ENCODE assay signal across 8 mouse cellular contexts in the genomic region with DNA sequence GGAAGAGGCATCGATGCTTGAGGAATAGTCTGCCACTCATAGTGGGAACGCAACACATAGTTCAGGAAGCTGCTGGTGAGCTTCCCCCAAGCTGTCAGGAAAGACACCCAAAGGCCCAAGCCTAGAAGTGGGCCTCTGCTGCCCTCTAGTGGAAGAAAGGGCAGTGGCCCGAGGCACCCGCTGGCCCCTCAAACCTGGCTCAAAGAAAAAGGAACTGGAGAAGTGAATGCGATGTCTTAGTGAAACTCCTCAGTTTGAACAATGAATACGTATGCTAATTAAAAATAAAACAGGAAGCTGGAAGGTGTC. TPM values are rescaled to one million over a fixed set of nuclear protein-coding genes. Genes with fewer than 3 reads are reported as not detected.
DNase-seq lines count a peak whose midpoint lies in the region; ATAC-seq lines count a peak whose summit lies in the region.

No protein-coding gene starts in this region.

- DNase-seq in 3T3-L1 (ENCODE audit: low read depth, low spot score) = peak; percentile 89
- peak; percentile 86 for DNase-seq in adrenal gland, postnatal 25 days
- peak; percentile 90 for DNase-seq in embryonic facial prominence, embryonic 11.5 days (ENCODE audit: low spot score)
- DNase-seq in heart, adult 18-20 months = peak; percentile 90 to 94
- peak; percentile 89 for DNase-seq in kidney, adult 9 months
- DNase-seq in liver, embryonic 11.5 days (ENCODE audit: low spot score) = peak; percentile 78
- DNase-seq in naive thymus-derived CD4-positive, alpha-beta T cell, adult 2 months (ENCODE audit: low read depth) = peak; percentile 89
- DNase-seq in splenic B cell, adult 2 months (ENCODE audit: low read depth, low spot score) = peak; percentile 90

- no peak overlapping the region for H3K4me3 ChIP-seq in embryonic facial prominence, embryonic 11.5 days (ENCODE audit: low read depth, low read length)
- no peak overlapping the region for H3K4me3 ChIP-seq in liver, embryonic 11.5 days (ENCODE audit: low read depth, low read length)

- no peaks in the 10 kb centered on the region for H3K27me3 ChIP-seq in embryonic facial prominence, embryonic 11.5 days (ENCODE audit: control insufficient read depth, insufficient read depth, low read length)
- H3K27me3 ChIP-seq in liver, embryonic 11.5 days (replicated peaks; ENCODE audit: control insufficient read depth, insufficient read depth, low read length) = peaks cover 12% of the 10 kb centered on the region
- no peaks in the 10 kb centered on the region for H3K27me3 ChIP-seq in splenic B cell, adult 2 months (ENCODE audit: control insufficient read depth, insufficient read depth, low read length, poor library complexity, severe bottlenecking)

- H3K27ac ChIP-seq in embryonic facial prominence, embryonic 11.5 days (replicated peaks; ENCODE audit: low read depth, low read length) = no peak overlapping the region
- H3K27ac ChIP-seq in liver, embryonic 11.5 days (ENCODE audit: low read depth, low read length) = no peak overlapping the region

- no peak overlapping the region for H3K4me2 ChIP-seq in embryonic facial prominence, embryonic 11.5 days (ENCODE audit: low read depth, low read length)
- no peak overlapping the region; the same call in 1 of the 2 replicates for H3K4me2 ChIP-seq in liver, embryonic 11.5 days

- no peak overlapping the region for H3K9ac ChIP-seq in embryonic facial prominence, embryonic 11.5 days (replicated peaks; ENCODE audit: low read length)
- H3K9ac ChIP-seq in liver, embryonic 11.5 days (ENCODE audit: low read depth, low read length) = no peak overlapping the region

- no peak for ATAC-seq in embryonic facial prominence, embryonic 11.5 days (replicated peaks; ENCODE audit: insufficient number of reproducible peaks, low FRiP score, low TSS enrichment, low read depth)
- no peak for ATAC-seq in liver, embryonic 11.5 days (replicated peaks; ENCODE audit: low FRiP score)

- no peaks in the 10 kb centered on the region for H3K36me3 ChIP-seq in embryonic facial prominence, embryonic 11.5 days (replicated peaks; ENCODE audit: control insufficient read depth, insufficient read depth, low read depth, low read length)
- no peaks in the 10 kb centered on the region for H3K36me3 ChIP-seq in liver, embryonic 11.5 days (ENCODE audit: control insufficient read depth, insufficient read depth, low read length)
- H3K36me3 ChIP-seq in splenic B cell, adult 2 months (ENCODE audit: control insufficient read depth, insufficient read depth, low read length, poor library complexity, severe bottlenecking) = 0 out of 2 replicates have a peak, but pooled peaks cover 1% of the 10 kb centered on the region

- H3K4me1 ChIP-seq in embryonic facial prominence, embryonic 11.5 days (ENCODE audit: control insufficient read depth, insufficient read depth, low read length) = peaks cover 2% of the 10 kb centered on the region; the same call in 1 of the 2 replicates
- H3K4me1 ChIP-seq in liver, embryonic 11.5 days (replicated peaks; ENCODE audit: control insufficient read depth, insufficient read depth, low read length) = peaks cover 13% of the 10 kb centered on the region

- WGBS in embryonic facial prominence, embryonic 11.5 days = 9% methylated on average over 6 of the region's 6 CpGs
- WGBS in liver, embryonic 11.5 days = 2% methylated on average over 6 of the region's 6 CpGs

- no peaks in the 10 kb centered on the region for H3K9me3 ChIP-seq in embryonic facial prominence, embryonic 11.5 days (replicated peaks; ENCODE audit: control insufficient read depth, low read length)
- no peaks in the 10 kb centered on the region for H3K9me3 ChIP-seq in liver, embryonic 11.5 days (ENCODE audit: control insufficient read depth, low read length)

RNA-seq across cellular contexts. Expression of a gene that starts 2.6 kb away (rescaled TPM):
- not detected in 2 replicates for total RNA-seq in adrenal gland, postnatal 25 days (2021)
- not detected in 2 replicates for polyA plus RNA-seq in embryonic facial prominence, embryonic 11.5 days (2014; fragmentation: Nextera tagmentation; extraction: Ambion mirVana)
- not detected for total RNA-seq in heart, adult 18-20 months (2021)
- polyA plus RNA-seq in liver, embryonic 11.5 days (2014; fragmentation: Nextera tagmentation; extraction: Ambion mirVana) = not detected in 2 replicates

RNA-seq across cellular contexts. Expression of a gene that starts 10.7 kb away (rescaled TPM):
- total RNA-seq in adrenal gland, postnatal 25 days (2021) = 55.9 and 60.1 TPM in 2 replicates
- polyA plus RNA-seq in embryonic facial prominence, embryonic 11.5 days (2014; fragmentation: Nextera tagmentation; extraction: Ambion mirVana) = 12.3 and 12.8 TPM in 2 replicates
- 100 to 1,000 TPM in 1 of 2 experiments, 10 to 100 TPM in 1; 65.4 to 103 TPM for total RNA-seq in heart, adult 18-20 months (2021)
- polyA plus RNA-seq in liver, embryonic 11.5 days (2014; fragmentation: Nextera tagmentation; extraction: Ambion mirVana) = 8.8 and 10.1 TPM in 2 replicates

RNA-seq across cellular contexts. Expression of a gene that starts 21.2 kb away (rescaled TPM):
- not detected in 2 replicates for total RNA-seq in adrenal gland, postnatal 25 days (2021)
- not detected in 2 replicates for polyA plus RNA-seq in embryonic facial prominence, embryonic 11.5 days (2014; fragmentation: Nextera tagmentation; extraction: Ambion mirVana)
- total RNA-seq in heart, adult 18-20 months (2021) = not detected
- polyA plus RNA-seq in liver, embryonic 11.5 days (2014; fragmentation: Nextera tagmentation; extraction: Ambion mirVana) = not detected in 2 replicates

RNA-seq across cellular contexts. Expression of a gene that starts 32.6 kb away (rescaled TPM):
- total RNA-seq in adrenal gland, postnatal 25 days (2021) = not detected in 2 replicates
- not detected in 2 replicates for polyA plus RNA-seq in embryonic facial prominence, embryonic 11.5 days (2014; fragmentation: Nextera tagmentation; extraction: Ambion mirVana)
- total RNA-seq in heart, adult 18-20 months (2021) = not detected
- 3.5 and 3.7 TPM in 2 replicates for polyA plus RNA-seq in liver, embryonic 11.5 days (2014; fragmentation: Nextera tagmentation; extraction: Ambion mirVana)

RNA-seq across cellular contexts. Expression of a gene that starts 47.4 kb away (rescaled TPM):
- total RNA-seq in adrenal gland, postnatal 25 days (2021) = 1.9 and 2.2 TPM in 2 replicates
- polyA plus RNA-seq in embryonic facial prominence, embryonic 11.5 days (2014; fragmentation: Nextera tagmentation; extraction: Ambion mirVana) = 0.34 TPM in 1 of 2 replicates, not detected in the other
- not detected for total RNA-seq in heart, adult 18-20 months (2021)
- polyA plus RNA-seq in liver, embryonic 11.5 days (2014; fragmentation: Nextera tagmentation; extraction: Ambion mirVana) = 0.27 and 0.33 TPM in 2 replicates
